Mouse (Mus musculus) cortical plate, adult 2 months (tissue): ENCODE results near the gene Oxsr1.

Experiments
- CTCF ChIP-seq: fragments of 200-500 bp; IDR thresholded peaks from 2 replicates; pipeline ENCODE4 v1.5.1; 2011; ENCODE audit warnings: mild to moderate bottlenecking, control low read depth, low read length; ENCODE audit not compliant: insufficient read depth; ENCODE audit errors: extremely low read depth
- POLR2A ChIP-seq: fragments of 200-500 bp; IDR thresholded peaks from 2 replicates; pipeline ENCODE4 v1.6.1; 2011; ENCODE audit warnings: mild to moderate bottlenecking, low read length, control low read depth; ENCODE audit not compliant: insufficient read depth; ENCODE audit errors: extremely low read depth

GRCm38 (mm10) chr9:119243981-119244380 is 78.2 kb downstream of the Oxsr1 start:
- no peak for TF ChIP-seq POLR2A
- no peak for TF ChIP-seq CTCF
